Mouse (Mus musculus) right cerebral cortex, postnatal 10 days (tissue): Measurements from ENCODE around the gene Smarcad1.
"Not testable (repeated sequence)": the region's sequence is repeated elsewhere in the genome, so short reads cannot be mapped to it uniquely, and the experiment has no call there.

ENCODE experiments used
- DNase-seq, 2 experiments: peaks; one replicate each; pipeline ENCODE4 v3.0.0; 2021; ENCODE audit warnings: low spot score in 2 of 2

The Smarcad1 gene

GRCm38 (mm10) chr6:65042491-65043171, at the start of gene Smarcad1:
TSS of gene Smarcad1 (plus strand) at chr6:65042583.
- peak; percentile 97 to 98 for DNase-seq

GRCm38 (mm10) chr6:64996824-64997421, 45.5 kb upstream of the Smarcad1 start:
- DNase-seq = peak; percentile 38 to 42

- no peak for DNase-seq
Observed at GRCm38 (mm10) chr6:64997805-64998204, 44.6 kb upstream of the Smarcad1 start.

GRCm38 (mm10) chr6:65000757-65001156, 41.6 kb upstream of the Smarcad1 start:
- peak; percentile 22 for DNase-seq

- no peak for DNase-seq
Observed at GRCm38 (mm10) chr6:65002196-65002595, 40.2 kb upstream of the Smarcad1 start.

GRCm38 (mm10) chr6:65008836-65009235, 33.5 kb upstream of the Smarcad1 start:
- no peak for DNase-seq

- no peak for DNase-seq
Observed at GRCm38 (mm10) chr6:65011444-65011990, 30.9 kb upstream of the Smarcad1 start.

GRCm38 (mm10) chr6:65012142-65012541, 30.2 kb upstream of the Smarcad1 start:
- no peak for DNase-seq

GRCm38 (mm10) chr6:65017566-65017965, 24.8 kb upstream of the Smarcad1 start:
- DNase-seq = no peak

GRCm38 (mm10) chr6:65018966-65019365, 23.4 kb upstream of the Smarcad1 start:
- not testable (repeated sequence) for DNase-seq

GRCm38 (mm10) chr6:65021883-65022282, 20.5 kb upstream of the Smarcad1 start:
- no peak for DNase-seq

GRCm38 (mm10) chr6:65023053-65023452, 19.3 kb upstream of the Smarcad1 start:
- no peak for DNase-seq

GRCm38 (mm10) chr6:65024668-65025067, 17.7 kb upstream of the Smarcad1 start:
- no peak for DNase-seq

GRCm38 (mm10) chr6:65025130-65025529, 17.3 kb upstream of the Smarcad1 start:
- no peak for DNase-seq

- DNase-seq = no peak
Observed at GRCm38 (mm10) chr6:65034661-65035060, 7.7 kb upstream of the Smarcad1 start.

- no peak for DNase-seq
Observed at GRCm38 (mm10) chr6:65035469-65035868, 6.9 kb upstream of the Smarcad1 start.

GRCm38 (mm10) chr6:65041932-65042331, 451 bp upstream of the Smarcad1 start:
- peak in 1 of 2 experiments; percentile 33 for DNase-seq

- no peak for DNase-seq
Observed at GRCm38 (mm10) chr6:65043241-65043640, 858 bp downstream of the Smarcad1 start.

- no peak for DNase-seq
Observed at GRCm38 (mm10) chr6:65049100-65049499, 6.7 kb downstream of the Smarcad1 start.

- no peak for DNase-seq
Observed at GRCm38 (mm10) chr6:65056620-65057019, 14.2 kb downstream of the Smarcad1 start.

- DNase-seq = not testable (repeated sequence)
Observed at GRCm38 (mm10) chr6:65057137-65057536, 14.8 kb downstream of the Smarcad1 start.

GRCm38 (mm10) chr6:65061049-65061448, 18.7 kb downstream of the Smarcad1 start:
- no peak for DNase-seq

- DNase-seq = peak in 1 of 2 experiments; percentile 31
Observed at GRCm38 (mm10) chr6:65075201-65075600, 32.8 kb downstream of the Smarcad1 start.
